Mouse (Mus musculus) forebrain, postnatal 0 days (tissue): ENCODE results near the gene Ssbp3. TPM values are rescaled to one million over a fixed set of nuclear protein-coding genes. Genes with fewer than 3 reads are reported as not detected.

ENCODE experiments used
- ATAC-seq: fragments of 200-750 bp; cut with Nextera tagmentation; 2 replicates; pipeline ENCODE4 v1.8.0; 2017; ENCODE audit warnings: mild to moderate bottlenecking, moderate library complexity
- DNase-seq: peaks from one replicate; pipeline ENCODE4 v3.0.0-alpha.2; 2015
- H3K27ac ChIP-seq: fragments of 300-500 bp; sonication (generic); 2 replicates; pipeline ENCODE4 v1.5.1; 2014; ENCODE audit warnings: low read depth, mild to moderate bottlenecking, antibody characterized with exemption, low read length, moderate library complexity, mixed read lengths
- H3K27me3 ChIP-seq: fragments of 300-500 bp; sonication (generic); 2 replicates; pipeline ENCODE4 v1.6.1; 2014; ENCODE audit warnings: mild to moderate bottlenecking, low read length, mixed read lengths; ENCODE audit not compliant: insufficient read depth
- H3K36me3 ChIP-seq: fragments of 300-500 bp; sonication (generic); 2 replicates; pipeline ENCODE4 v1.6.1; 2014; ENCODE audit warnings: mild to moderate bottlenecking, moderate library complexity; ENCODE audit not compliant: insufficient read depth
- H3K4me1 ChIP-seq: fragments of 300-500 bp; sonication (generic); 2 replicates; pipeline ENCODE4 v1.6.1; 2014; ENCODE audit warnings: antibody characterized with exemption; ENCODE audit not compliant: insufficient read depth
- H3K4me2 ChIP-seq: fragments of 300-500 bp; sonication (generic); 2 replicates; pipeline ENCODE4 v1.6.1; 2014; ENCODE audit warnings: low read depth, mild to moderate bottlenecking, moderate library complexity
- H3K4me3 ChIP-seq: fragments of 300-500 bp; sonication (generic); 2 replicates; pipeline ENCODE4 v1.5.1; 2014; ENCODE audit warnings: low read depth, low read length, mixed read lengths
- H3K9ac ChIP-seq: fragments of 300-500 bp; sonication (generic); 2 replicates; pipeline ENCODE4 v1.6.1; 2014; ENCODE audit warnings: mild to moderate bottlenecking
- H3K9me3 ChIP-seq: fragments of 300-500 bp; sonication (generic); 2 replicates; pipeline ENCODE4 v1.6.1; 2016; ENCODE audit warnings: low read length
- CTCF ChIP-seq: sonication (generic); IDR thresholded peaks from 2 replicates; pipeline ENCODE4 v1.5.1; 2016; ENCODE audit warnings: antibody characterized with exemption, control low read depth, low read depth
- WGBS: fragments of 180-500 bp; shearing (Covaris S2); extraction: QIAGEN DNeasy Blood & Tissue Kit; methylation state at CpG from one replicate; pipeline ENCODE4 v1.1.7; 2014; 5-methylcytosine and 5-hydroxymethylcytosine counted together
- polyA plus RNA-seq: library from polyadenylated mRNA; unstranded; fragments of >200 nt; fragmentation: Nextera tagmentation; extraction: Ambion mirVana; gene quantifications from 2 replicates; pipeline ENCODE4 v1.2.1, GENCODE M21; 2015
- total RNA-seq: library from RNA; depleted of rRNA; stranded (reverse); fragments of >200 nt; gene quantifications from 2 replicates; pipeline ENCODE4 v1.2.3, GENCODE M21; 2014

Ssbp3 gene
- total and polyA plus RNA-seq, 2 experiments from 2014 or later, result 117 to 137 TPM

GRCm38 (mm10) chr4:106905898-106906297 is 4.6 kb upstream of the Ssbp3 start:
- no peaks in the 10 kb centered on the region for H3K27me3 ChIP-seq
- H3K9me3 ChIP-seq, result no peaks in the 10 kb centered on the region
- peaks cover 11% of the 10 kb centered on the region for H3K4me1 ChIP-seq
- TF ChIP-seq CTCF, result no peak
- H3K4me2 ChIP-seq, result no peak overlapping the region
- no peak overlapping the region for H3K4me3 ChIP-seq
- ATAC-seq (no peak), DNase-seq (no peak)
- 96% methylated on average over 3 of the region's 3 CpGs for WGBS
- no peak overlapping the region for H3K9ac ChIP-seq
- no peaks in the 10 kb centered on the region for H3K36me3 ChIP-seq
- H3K27ac ChIP-seq, result no peak overlapping the region

GRCm38 (mm10) chr4:106907701-106908425 is 2.6 kb upstream of the Ssbp3 start:
- no peak for DNase-seq
- ATAC-seq, result no peak
- no peaks in the 10 kb centered on the region for H3K36me3 ChIP-seq
- H3K27ac ChIP-seq, result no peak overlapping the region
- 26% methylated on average over 17 of the region's 17 CpGs for WGBS
- peaks cover 12% of the 10 kb centered on the region for H3K4me1 ChIP-seq
- no peak for TF ChIP-seq CTCF
- H3K9ac ChIP-seq, result no peak overlapping the region
- H3K9me3 ChIP-seq, result no peaks in the 10 kb centered on the region
- no peak overlapping the region for H3K4me3 ChIP-seq
- no peaks in the 10 kb centered on the region for H3K27me3 ChIP-seq
- no peak overlapping the region for H3K4me2 ChIP-seq

- Histone ChIP-seq H3K4me1 (peaks cover 16% of the 10 kb centered on the region), H3K27ac (peak overlapping the region; percentile 78; the same call in 1 of the 2 replicates), H3K36me3 (no peaks in the 10 kb centered on the region), H3K4me3 (no peak overlapping the region), H3K4me2 (no peak overlapping the region), H3K9ac (no peak overlapping the region), H3K9me3 (no peaks in the 10 kb centered on the region), H3K27me3 (no peaks in the 10 kb centered on the region)
- 56% methylated on average over 3 of the region's 3 CpGs for WGBS
- ATAC-seq (no peak), DNase-seq (no peak)
- TF ChIP-seq CTCF, result no peak
These were observed 2.1 kb upstream of the Ssbp3 start for GRCm38 (mm10) chr4:106908426-106908809.

DNA sequence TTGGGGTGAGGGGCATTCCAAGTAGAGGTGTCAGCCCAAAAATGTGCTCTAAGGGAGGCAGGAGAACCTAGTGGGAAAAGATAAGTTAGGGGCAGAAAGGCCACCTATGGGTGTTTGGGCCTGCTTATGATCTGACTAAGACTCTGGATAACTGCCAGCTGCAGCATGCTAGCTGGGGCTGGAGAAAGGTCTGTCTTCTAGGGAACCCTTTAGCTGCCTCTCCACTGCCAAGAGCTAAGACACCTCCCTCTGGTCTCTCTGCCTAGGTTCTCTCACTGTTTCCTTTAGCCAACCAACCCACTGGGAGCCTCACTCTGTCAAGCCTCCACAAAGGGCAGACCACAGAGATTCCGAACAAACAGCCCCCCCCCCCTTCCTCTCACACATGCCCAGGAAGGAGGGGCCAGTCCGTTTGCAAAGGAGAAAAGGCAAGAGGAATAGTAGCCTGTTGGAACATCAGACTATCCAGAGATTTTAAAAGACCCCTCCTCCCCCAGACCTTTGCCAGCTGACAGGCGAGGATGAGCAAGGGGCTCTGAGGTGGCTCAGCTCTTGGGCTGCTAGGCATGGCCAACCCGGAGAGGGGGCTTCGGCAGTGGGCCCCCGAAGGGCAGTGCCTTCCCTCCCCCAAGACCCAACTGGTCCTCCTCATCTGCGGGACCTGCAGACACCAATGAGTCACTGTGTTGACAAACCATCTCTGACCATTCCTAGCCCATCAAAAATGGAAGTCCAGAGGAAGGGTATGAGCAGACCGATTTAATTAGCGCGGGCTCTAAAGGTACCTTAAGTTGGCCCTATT is 1.4 kb upstream of the Ssbp3 start:
- 8% methylated on average over 10 of the region's 10 CpGs for WGBS
- peak overlapping the region; percentile 97 for H3K4me2 ChIP-seq
- 0 out of 2 replicates have a peak, but pooled peaks cover 4% of the 10 kb centered on the region for H3K36me3 ChIP-seq
- H3K4me1 ChIP-seq, result peaks cover 23% of the 10 kb centered on the region
- no peaks in the 10 kb centered on the region for H3K27me3 ChIP-seq
- ATAC-seq (no peak), DNase-seq (no peak)
- peak overlapping the region; percentile 91; the same call in 1 of the 2 replicates for H3K4me3 ChIP-seq
- TF ChIP-seq CTCF, result no peak
- peak overlapping the region; percentile 39; the same call in 1 of the 2 replicates for H3K9ac ChIP-seq
- peak overlapping the region; percentile 78 for H3K27ac ChIP-seq
- H3K9me3 ChIP-seq, result no peaks in the 10 kb centered on the region

DNA sequence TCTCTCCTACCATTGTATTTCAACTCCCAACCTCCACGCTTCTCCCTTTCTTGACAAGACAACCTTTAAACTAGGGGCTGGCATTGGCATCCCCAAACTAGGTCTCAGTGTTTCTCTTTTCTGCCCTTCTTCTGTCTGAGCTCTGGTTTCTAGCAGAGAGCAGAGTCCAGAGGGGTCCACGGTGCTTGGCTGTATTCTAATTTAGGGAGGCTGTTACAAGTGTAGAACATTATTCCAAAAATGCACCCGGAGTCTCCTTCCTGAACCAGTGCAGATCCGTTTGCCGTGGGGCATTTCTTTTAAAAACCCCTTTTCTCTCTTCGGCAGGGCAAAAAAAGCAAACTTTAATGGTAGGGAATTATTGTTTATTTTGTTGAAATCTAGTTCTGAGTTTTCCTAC is 704 bp upstream of the Ssbp3 start:
- H3K27me3 ChIP-seq, result no peaks in the 10 kb centered on the region
- no peak for TF ChIP-seq CTCF
- peak overlapping the region; percentile 39; the same call in 1 of the 2 replicates for H3K9ac ChIP-seq
- ATAC-seq (no peak), DNase-seq (no peak)
- WGBS, result under 1% methylated on average over 6 of the region's 6 CpGs
- H3K27ac ChIP-seq, result peak overlapping the region; percentile 78
- no peaks in the 10 kb centered on the region for H3K9me3 ChIP-seq
- peaks cover 25% of the 10 kb centered on the region for H3K4me1 ChIP-seq
- peak overlapping the region; percentile 91 for H3K4me3 ChIP-seq
- peak overlapping the region; percentile 97 for H3K4me2 ChIP-seq
- H3K36me3 ChIP-seq, result peaks cover 6% of the 10 kb centered on the region; the same call in 1 of the 2 replicates

DNA sequence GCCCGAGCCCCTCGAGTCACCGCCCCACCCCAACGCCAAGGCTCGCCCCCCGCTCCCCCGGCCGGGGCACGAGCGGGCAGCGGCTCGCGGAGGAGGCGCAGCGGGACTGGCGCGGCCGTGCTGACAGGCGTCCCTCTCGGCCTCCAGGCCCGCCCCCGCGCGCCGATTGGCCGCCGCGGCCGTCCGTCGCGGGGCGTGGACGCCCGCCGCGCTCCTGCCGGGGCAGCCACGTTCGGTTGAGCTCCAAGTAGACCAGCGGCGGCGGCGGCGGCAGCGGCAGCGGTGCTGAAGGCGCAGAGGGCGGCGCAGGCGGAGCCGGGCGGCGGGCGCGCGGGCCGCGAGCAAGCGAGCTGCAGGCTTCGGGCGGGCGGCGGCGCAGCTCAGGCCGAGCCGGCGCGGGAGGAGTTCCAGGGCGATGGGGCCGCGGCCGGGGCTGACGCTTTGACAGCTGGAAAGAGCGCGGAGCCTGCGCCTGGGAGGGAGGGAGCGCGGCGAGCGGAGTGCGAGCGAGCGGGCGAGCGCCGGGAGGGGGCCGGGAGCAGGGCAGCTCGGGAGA is 823 bp downstream of the Ssbp3 start:
- peaks cover 18% of the 10 kb centered on the region for H3K36me3 ChIP-seq
- peaks cover 25% of the 10 kb centered on the region for H3K4me1 ChIP-seq
- H3K4me3 ChIP-seq, result peak overlapping the region; percentile 91
- peak overlapping the region; percentile 97 for H3K4me2 ChIP-seq
- peak overlapping the region; percentile 92 for H3K27ac ChIP-seq
- peak; percentile 90 for ATAC-seq
- peak overlapping the region; percentile 89 for H3K9ac ChIP-seq
- H3K9me3 ChIP-seq, result no peaks in the 10 kb centered on the region
- under 1% methylated on average over 45 of the region's 89 CpGs for WGBS
- H3K27me3 ChIP-seq, result no peaks in the 10 kb centered on the region
- peak; percentile 95 for DNase-seq
- no peak for TF ChIP-seq CTCF
